Mouse (Mus musculus) cerebellum, adult 2 months (tissue): Measurements from ENCODE around the gene Erf.

Source experiments
- CTCF ChIP-seq: fragments of 200-500 bp; IDR thresholded peaks from 2 replicates; pipeline ENCODE4 v1.5.1; 2011; ENCODE audit warnings: low read depth, mild to moderate bottlenecking, control low read depth, low read length, moderate library complexity, borderline replicate concordance; ENCODE audit not compliant: insufficient read depth
- POLR2A ChIP-seq: fragments of 200-500 bp; IDR thresholded peaks from 2 replicates; pipeline ENCODE4 v1.6.1; 2011; ENCODE audit warnings: low read length, control low read depth, borderline replicate concordance; ENCODE audit not compliant: insufficient read depth

DNA sequence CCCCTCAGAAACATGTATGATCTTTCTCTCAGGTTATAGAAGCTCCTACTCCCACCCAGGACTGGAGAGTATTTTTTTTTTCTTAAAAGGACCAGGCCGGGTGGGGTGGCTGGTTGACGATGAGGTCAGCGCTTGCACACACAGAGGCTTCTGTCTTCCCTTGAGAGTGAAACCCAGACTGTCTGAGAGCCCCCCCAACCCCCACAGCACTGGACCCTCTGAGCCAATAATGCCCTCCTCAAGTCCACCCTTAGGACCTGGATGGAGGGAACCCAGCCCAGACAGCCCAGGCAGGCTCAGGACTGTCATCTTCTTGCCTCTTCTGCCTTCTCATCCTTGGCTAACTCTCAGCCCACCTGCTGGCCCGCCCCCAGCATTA is 3.8 kb downstream of the Erf start:
- TF ChIP-seq POLR2A = no peak
- no peak for TF ChIP-seq CTCF
